Mouse (Mus musculus) cerebellum, adult (tissue): ENCODE measurements at regions not wholly inside any gene's neighbourhood (a gene's known extent, or its start where the extent isn't known, plus 50 kb on each side); places are given as distances from the start of the nearest gene placed in this dataset.

Source experiments
- ATAC-seq: cut with Nextera tagmentation; 2 replicates; pipeline ENCODE4 v1.9.2; 2017; ENCODE audit warnings: mild to moderate bottlenecking, moderate library complexity, mixed read lengths; ENCODE audit not compliant: insufficient number of reproducible peaks, low FRiP score, low TSS enrichment

DNA sequence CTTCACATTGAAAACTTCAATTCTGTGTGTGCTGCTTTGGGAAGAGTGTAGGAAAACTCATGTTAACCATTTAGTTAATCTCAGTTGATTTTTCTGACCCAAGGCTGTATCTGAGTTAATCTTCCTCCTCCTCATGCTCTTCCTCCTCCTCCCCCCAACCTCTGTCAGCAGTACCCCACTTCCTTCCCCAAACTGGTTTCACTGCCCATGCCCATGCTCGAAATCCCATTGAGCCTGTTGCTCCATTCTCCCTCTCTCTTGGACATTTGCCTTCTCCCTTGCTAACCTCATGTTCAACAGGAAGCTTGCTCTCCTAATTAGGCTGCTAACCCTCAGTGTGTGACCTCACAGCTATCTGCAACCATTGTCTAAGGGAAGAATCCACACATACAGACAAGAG, 203.8 kb downstream of the Rsl24d1 start:
- no peak for ATAC-seq

- no peak for ATAC-seq
Measured at GRCm38 (mm10) chr9:73319704-73320307, 206.6 kb downstream of the Rsl24d1 start.

GRCm38 (mm10) chr9:73331066-73331465, 217.8 kb downstream of the Rsl24d1 start:
- no peak for ATAC-seq

DNA sequence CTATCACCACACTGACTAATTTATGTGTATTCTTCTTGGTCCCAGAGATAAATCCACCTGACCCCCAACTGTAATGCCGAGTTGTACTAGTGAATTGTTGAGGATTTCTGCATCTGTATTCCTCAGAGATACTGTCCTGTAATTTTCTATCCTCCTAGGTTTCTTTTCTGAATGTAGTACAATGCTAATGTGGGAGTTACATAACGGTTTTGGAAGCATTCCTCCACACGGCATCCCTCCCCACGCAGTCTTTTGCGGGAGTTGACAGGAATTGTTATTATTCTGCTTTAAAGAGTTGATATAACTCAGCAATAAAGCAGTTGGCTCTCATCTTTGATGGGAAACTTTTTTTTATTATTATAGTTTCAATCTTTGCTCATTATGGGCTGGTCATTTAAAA, 222.8 kb downstream of the Rsl24d1 start:
- ATAC-seq = no peak

- no peak for ATAC-seq
Measured at GRCm38 (mm10) chr9:73337045-73337740, 224.0 kb downstream of the Rsl24d1 start.

DNA sequence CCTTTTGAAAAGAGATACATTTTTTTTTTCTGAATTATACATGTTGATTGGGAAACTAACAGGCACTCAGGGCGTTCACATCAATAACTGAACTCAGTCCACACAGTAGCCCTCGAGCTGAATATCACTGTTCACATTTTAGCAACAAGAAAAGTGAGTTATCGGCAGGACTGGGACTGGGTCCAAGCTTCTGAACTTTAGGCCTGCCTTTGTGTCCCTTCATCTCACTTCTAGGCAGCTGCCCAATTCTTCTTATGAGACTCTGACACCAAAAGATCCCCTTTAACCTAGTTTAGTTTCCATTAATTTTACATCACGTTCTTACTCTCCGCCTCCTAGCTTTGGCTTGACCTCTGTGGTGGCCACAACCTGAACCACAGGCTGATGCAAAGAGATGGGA, 242.7 kb downstream of the Rsl24d1 start:
- no peak for ATAC-seq

GRCm38 (mm10) chr9:73358968-73359367, 245.7 kb downstream of the Rsl24d1 start:
- no peak for ATAC-seq

DNA sequence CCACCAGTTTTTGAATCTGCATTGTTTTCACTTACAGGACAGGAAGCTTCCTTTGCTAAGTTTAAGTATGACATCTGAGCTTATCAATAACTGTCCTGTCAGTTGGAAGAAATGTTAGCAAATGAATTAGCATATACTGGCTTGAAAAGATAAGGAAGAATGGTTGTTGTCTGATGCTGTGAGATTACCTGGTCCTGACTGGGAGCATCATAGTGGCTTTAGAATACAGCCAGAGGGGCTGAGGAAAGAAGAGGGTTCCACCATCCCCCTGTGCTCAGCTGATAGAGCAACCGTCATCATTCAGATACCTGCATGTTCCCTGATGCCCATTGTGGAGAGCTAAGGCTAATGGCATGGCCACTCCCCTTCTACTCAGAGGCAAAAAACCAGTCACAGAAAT, 267.5 kb downstream of the Rsl24d1 start:
- ATAC-seq = no peak

- ATAC-seq = no peak
Measured at GRCm38 (mm10) chr9:73392036-73392435, 278.8 kb downstream of the Rsl24d1 start.

- ATAC-seq = no peak
Measured at GRCm38 (mm10) chr9:73413367-73413930, 300.2 kb downstream of the Rsl24d1 start.

DNA sequence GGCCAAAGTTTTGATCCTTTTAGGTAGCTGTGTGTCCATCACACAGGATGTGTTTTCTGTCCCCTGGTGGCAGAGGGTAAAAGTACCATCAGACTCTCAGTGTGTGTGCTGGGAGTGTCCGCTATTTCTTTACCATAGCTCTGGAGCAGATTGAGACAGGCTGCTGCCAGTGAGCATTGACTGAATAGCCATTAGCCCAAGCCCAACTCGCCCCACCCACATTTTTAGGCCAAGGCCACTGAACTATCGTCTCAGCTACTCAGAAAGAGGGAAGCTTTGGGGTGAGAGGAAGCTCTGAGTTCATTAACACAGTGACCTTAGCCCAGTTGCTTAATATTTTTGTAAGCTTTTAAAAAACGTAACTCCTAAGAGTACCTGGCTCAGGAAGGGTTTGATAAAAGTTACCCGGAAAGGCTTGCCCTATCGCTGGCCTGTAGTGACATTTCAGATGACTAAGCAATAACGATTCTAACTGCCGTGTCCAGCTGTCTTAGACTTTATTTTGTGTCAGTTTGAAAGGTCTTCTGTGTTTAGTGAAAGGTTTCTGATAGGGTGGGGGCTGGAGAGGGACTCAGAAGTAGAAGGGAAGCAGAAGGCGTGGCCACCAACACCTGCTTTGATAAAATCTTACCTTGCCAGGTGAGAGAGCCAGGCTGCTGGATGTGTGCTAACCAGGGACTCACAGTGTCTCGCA, 303.0 kb downstream of the Rsl24d1 start:
- no peak for ATAC-seq
